Mouse (Mus musculus): ENCODE data around the gene 4930452B06Rik.

- no peak for TF ChIP-seq CTCF (IDR thresholded peaks at IDR 0.05; ENCODE audit: borderline replicate concordance, insufficient read depth, low read depth, low read length)
- TF ChIP-seq POLR2A (IDR thresholded peaks at IDR 0.05; ENCODE audit: borderline replicate concordance, insufficient read depth, low read length), result no peak
Observed at GRCm38 (mm10) chr14:8398507-8398906, 267.5 kb downstream of the 4930452B06Rik start.

Measured in cerebellum, adult 2 months (tissue).